Mouse (Mus musculus): Measurements from ENCODE around the gene Usf2. TPM values are rescaled to one million over a fixed set of nuclear protein-coding genes. Genes with fewer than 3 reads are reported as not detected.
A peak's percentile ranks its signal among the peaks of the same experiment; 100 is the strongest.

Usf2 gene
- total RNA-seq, 2 experiments from 2014 or later, result 145 to 193 TPM

DNA sequence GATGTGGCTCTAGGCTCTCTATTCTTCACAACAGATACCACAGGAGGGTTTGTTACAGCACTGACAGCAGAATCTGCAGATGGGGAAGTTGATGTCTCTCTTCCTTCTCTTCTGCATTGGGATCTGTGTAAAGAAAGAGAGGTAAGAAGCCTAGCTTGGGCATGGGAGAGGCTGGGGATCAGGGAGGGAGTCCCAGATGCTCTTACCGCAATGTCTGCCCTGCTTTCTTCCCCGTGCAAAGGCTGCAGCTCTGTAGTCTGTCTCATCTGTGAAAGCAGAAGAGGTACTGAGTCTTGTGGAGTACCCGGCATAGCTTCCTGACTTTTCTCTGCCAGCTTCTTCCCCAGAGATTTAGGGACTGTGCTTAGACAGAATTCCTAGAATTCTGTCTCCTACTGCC lies 34.1 kb downstream of the Usf2 start:
- peak; percentile 51 for ATAC-seq (ENCODE audit: poor library complexity, severe bottlenecking)

DNA sequence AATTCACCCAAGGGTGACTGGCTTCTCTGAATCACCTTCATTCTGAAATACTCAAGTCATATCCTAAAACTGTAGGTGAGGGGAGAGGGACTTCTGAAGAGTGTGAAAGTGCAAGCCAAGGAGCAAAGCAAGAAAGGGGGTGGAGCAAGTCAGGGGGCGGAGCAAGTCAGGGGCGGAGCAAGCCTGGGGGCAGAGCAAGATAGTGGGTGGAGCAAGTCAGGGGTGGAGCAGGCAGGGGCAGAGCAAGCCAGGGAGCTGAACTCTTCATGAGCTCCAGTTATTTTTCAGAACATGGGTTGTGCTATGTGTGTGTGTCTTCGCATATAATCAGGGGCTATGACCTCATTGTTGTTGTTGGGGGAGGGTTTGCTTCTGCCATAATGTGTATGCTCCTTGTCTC lies 36.4 kb downstream of the Usf2 start:
- peak; percentile 72 for ATAC-seq (ENCODE audit: poor library complexity, severe bottlenecking)

DNA sequence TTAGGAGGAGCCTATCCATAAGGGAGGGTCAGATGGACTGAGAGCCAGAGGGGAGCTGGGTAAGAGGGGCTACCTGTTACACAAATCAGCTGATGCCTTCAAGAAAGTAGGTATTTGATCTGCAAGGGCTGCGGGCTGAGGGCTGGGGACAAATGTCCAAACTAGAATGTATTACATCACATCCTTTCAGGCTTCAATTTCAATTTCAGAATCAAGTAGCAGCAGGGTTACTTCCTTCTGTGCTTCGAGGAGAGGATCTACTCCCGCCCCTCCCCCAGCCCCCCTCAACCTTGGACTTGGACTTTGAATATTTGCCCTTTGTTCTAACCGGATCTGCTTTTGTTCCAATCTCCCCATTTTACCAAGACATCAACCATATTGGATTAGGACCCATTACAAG lies 39.4 kb downstream of the Usf2 start:
- ATAC-seq (ENCODE audit: poor library complexity, severe bottlenecking), result peak; percentile 73

DNA sequence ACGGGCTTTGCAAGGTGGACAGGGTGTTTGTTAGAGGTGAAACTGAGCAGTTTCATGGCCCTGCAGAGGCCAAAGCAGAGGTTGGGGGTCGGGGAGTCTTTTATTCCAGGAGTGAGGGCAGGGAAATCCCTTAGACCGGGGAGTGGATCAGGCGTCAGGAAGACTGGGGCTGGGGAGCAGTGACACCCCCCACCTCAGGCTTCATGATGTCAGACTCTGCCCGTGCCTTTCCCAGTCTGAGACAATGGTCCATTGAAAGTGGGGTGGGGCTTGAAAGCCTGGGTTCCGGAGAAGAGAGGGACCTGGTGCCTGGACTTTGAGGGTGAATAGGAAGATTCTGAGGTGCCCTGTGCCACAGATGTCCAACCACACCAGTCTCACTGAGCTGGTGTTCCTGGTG lies 39.9 kb downstream of the Usf2 start:
- ATAC-seq (ENCODE audit: poor library complexity, severe bottlenecking), result no peak

DNA sequence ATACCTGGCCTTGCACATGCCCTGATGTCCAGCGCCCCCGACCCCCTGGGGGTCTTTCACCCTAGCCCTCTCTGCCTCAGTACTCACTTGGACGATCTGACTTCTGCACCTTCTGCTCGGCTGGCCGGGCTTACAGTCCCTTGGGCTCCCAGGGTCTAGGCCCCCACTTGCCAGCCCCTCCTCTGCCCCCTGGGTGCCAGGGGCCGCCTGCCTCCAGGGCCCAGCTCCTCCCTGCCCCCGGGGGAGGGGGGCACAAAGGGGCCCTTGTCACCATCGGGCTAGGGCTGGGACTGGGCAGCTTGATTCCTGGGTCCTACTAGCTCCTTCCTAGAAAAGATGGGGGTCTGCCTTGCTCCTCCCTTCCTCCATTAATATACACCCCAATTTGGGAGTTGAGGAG lies 41.9 kb downstream of the Usf2 start, which contains the start of gene Mag:
Gene Mag, minus strand, starts transcription at position 142 of the 400 bp plus-strand sequence.
- no peak for ATAC-seq (ENCODE audit: poor library complexity, severe bottlenecking)

DNA sequence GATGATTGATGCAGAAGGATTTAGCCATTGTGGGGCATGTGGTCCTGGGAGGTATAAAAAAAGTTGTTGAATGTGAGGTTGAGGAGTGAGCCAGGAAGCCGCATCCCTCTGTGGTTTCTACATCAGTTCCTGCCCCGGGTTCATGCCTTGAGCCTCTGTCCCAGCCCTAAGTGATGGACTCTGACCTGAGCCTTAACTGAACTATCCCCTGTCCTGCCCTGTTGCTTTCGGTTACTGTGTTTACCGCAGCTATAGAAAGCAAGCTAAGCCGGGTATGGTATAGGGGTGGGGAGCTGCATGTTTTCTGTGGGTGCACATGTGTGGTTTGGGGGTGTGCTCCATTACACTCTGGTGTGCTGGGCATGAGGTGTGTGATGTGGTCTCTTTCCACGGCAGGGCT lies 46.8 kb downstream of the Usf2 start:
- ATAC-seq (ENCODE audit: poor library complexity, severe bottlenecking), result peak; percentile 12; the same call in 1 of the 2 replicates

DNA sequence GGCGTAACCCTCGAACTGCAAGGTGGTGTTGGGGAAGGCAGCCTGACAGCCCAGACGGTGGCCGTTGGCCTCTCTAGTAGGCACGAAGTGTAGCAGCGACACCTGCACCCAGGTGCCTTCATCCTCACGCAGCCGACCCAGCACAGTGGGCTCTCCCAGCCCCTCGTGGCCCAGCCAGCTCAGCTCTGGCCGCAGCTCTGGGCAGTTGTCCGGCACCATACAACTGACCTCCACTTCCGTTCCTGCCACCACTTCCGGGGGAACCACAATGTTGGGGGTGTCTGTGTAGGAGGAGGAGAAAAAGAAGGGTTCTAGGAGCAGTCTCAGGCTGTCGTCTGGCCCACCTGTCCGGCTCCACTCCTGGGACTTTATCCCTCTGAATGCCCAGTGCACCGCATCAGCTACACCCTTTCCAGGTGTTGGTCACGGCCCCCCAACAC lies 47.6 kb downstream of the Usf2 start:
- ATAC-seq (ENCODE audit: poor library complexity, severe bottlenecking), result peak; percentile 73

DNA sequence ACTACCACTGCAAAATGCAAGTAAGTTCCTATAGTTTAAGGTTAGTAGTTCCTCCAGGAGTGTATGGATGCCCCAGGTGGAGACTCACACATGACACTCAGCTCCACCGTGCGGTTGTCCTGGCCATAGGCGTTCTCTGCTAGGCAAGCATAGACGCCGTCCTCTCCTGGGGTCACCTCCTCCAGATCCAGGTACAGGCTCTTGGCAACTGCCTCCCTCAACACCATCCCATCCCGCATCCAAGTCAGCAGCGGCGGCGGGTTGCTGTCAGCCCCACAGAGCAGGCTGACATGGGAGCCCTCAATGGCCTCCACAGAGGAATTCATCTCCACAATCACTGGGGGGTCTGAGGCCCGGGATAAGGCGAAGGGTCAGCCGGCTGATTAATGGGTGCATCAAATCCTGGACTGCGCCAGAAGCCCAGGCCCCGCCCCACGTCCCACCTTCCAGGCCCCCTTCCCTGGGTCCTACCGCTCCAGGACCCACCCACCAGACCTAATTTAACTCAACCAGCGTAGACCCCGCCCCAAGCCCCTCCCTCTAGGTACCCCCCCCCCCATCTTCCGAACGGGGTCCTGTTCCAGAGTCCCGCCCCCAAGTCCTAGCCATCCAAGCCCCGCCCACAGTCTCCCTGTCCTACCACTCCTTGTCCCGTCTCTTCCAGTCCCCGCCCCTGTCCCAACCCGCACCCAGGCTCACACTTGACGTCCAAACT lies 48.2 kb downstream of the Usf2 start:
- ATAC-seq (ENCODE audit: poor library complexity, severe bottlenecking), result peak; percentile 67

DNA sequence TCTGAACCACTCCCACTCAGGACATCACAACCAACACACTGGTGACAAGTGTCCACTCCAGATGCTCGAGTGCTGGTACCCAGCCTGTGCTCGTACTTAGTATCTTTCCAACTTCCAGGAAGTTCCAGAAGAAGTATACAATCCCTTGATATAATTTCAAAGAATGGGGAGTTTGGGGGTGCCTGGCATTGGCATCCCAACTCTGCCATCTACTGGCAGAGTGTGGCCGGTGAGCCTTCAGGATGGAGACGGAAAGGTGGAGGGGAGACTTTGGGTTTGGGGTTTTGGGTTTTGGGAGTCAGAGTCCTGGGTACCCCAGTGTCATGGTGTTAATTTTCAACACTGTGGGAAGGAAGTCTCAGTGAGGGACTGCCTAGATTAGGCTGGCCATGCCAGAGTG lies 52.6 kb downstream of the Usf2 start:
- no peak for ATAC-seq (ENCODE audit: poor library complexity, severe bottlenecking)

Other genes with a start within 250 kb of the Usf2 start
- gene Atp4a, start 244.6 kb downstream of the Usf2 start, total RNA-seq (2015), result 0.71 and 1.3 TPM in 2 replicates
- gene Atp4a, start 244.6 kb downstream of the Usf2 start, total RNA-seq (2017), result 0.04 TPM in 1 of 2 replicates, not detected in the other
- 86.7 and 96.5 TPM in 2 replicates for gene Tmem147, start 227.3 kb downstream of the Usf2 start, total RNA-seq (2015)
- 27.8 and 31.4 TPM in 2 replicates for gene Tmem147, start 227.3 kb downstream of the Usf2 start, total RNA-seq (2017)
- not detected in 2 replicates for gene Gapdhs, start 213.1 kb downstream of the Usf2 start, total RNA-seq (2015)
- gene Gapdhs, start 213.1 kb downstream of the Usf2 start, total RNA-seq (2017), result not detected in 2 replicates
- gene Sbsn, start 205.3 kb downstream of the Usf2 start, total RNA-seq (2015), result 0.22 and 3.2 TPM in 2 replicates
- 0.49 and 0.88 TPM in 2 replicates for gene Sbsn, start 205.3 kb downstream of the Usf2 start, total RNA-seq (2017)
- gene Dmkn, start 193.0 kb downstream of the Usf2 start, total RNA-seq (2015), result 15.1 and 17.1 TPM in 2 replicates
- gene Dmkn, start 193.0 kb downstream of the Usf2 start, total RNA-seq (2017), result 24.6 and 25.7 TPM in 2 replicates
- gene Krtdap, start 168.9 kb downstream of the Usf2 start, total RNA-seq (2015), result not detected in 2 replicates
- not detected in 2 replicates for gene Krtdap, start 168.9 kb downstream of the Usf2 start, total RNA-seq (2017)
- 3.4 and 4.0 TPM in 2 replicates for gene Ffar2, start 133.0 kb downstream of the Usf2 start, total RNA-seq (2015)
- 12.2 and 15.3 TPM in 2 replicates for gene Ffar2, start 133.0 kb downstream of the Usf2 start, total RNA-seq (2017)
- gene Ffar3, start 100.6 kb downstream of the Usf2 start, total RNA-seq (2015), result not detected in 2 replicates
- gene Ffar3, start 100.6 kb downstream of the Usf2 start, total RNA-seq (2017), result not detected in 2 replicates
- 0.09 TPM in 1 of 2 replicates, not detected in the other for gene Ffar1, start 95.2 kb downstream of the Usf2 start, total RNA-seq (2015)
- gene Ffar1, start 95.2 kb downstream of the Usf2 start, total RNA-seq (2017), result 0.07 TPM in 1 of 2 replicates, not detected in the other
- 1.9 and 2.7 TPM in 2 replicates for gene Cd22, start 76.5 kb downstream of the Usf2 start, total RNA-seq (2015)
- gene Cd22, start 76.5 kb downstream of the Usf2 start, total RNA-seq (2017), result 10.5 and 10.8 TPM in 2 replicates
- 0.87 and 0.89 TPM in 2 replicates for gene Mag, start 41.9 kb downstream of the Usf2 start, total RNA-seq (2015)
- gene Mag, start 41.9 kb downstream of the Usf2 start, total RNA-seq (2017), result 0.95 and 1.1 TPM in 2 replicates
- gene Hamp2, start 32.1 kb downstream of the Usf2 start, total RNA-seq (2015), result not detected in 2 replicates
- gene Hamp2, start 32.1 kb downstream of the Usf2 start, total RNA-seq (2017), result not detected in 2 replicates
- gene Hamp, start 12.8 kb downstream of the Usf2 start, total RNA-seq (2015), result 0.60 TPM in 1 of 2 replicates, not detected in the other
- gene Hamp, start 12.8 kb downstream of the Usf2 start, total RNA-seq (2017), result not detected in 2 replicates
- gene Lsr, start 16.7 kb upstream of the Usf2 start, total RNA-seq (2015), result 4.3 and 7.3 TPM in 2 replicates
- 4.7 and 6.1 TPM in 2 replicates for gene Lsr, start 16.7 kb upstream of the Usf2 start, total RNA-seq (2017)
- gene Fam187b, start 17.0 kb upstream of the Usf2 start, total RNA-seq (2015), result 1.4 and 1.9 TPM in 2 replicates
- gene Fam187b, start 17.0 kb upstream of the Usf2 start, total RNA-seq (2017), result 0.51 and 0.77 TPM in 2 replicates
- 1,077 and 1,092 TPM in 2 replicates for gene Fxyd5, start 85.7 kb upstream of the Usf2 start, total RNA-seq (2015)
- 807 and 874 TPM in 2 replicates for gene Fxyd5, start 85.7 kb upstream of the Usf2 start, total RNA-seq (2017)
- not detected in 2 replicates for gene Fxyd7, start 94.7 kb upstream of the Usf2 start, total RNA-seq (2015)
- 0.51 TPM in 1 of 2 replicates, not detected in the other for gene Fxyd7, start 94.7 kb upstream of the Usf2 start, total RNA-seq (2017)
- gene Fxyd1, start 100.4 kb upstream of the Usf2 start, total RNA-seq (2015), result 0.46 TPM in 1 of 2 replicates, not detected in the other
- not detected in 2 replicates for gene Fxyd1, start 100.4 kb upstream of the Usf2 start, total RNA-seq (2017)
- gene Lgi4, start 102.5 kb upstream of the Usf2 start, total RNA-seq (2015), result 0.13 TPM in 1 of 2 replicates, not detected in the other
- gene Lgi4, start 102.5 kb upstream of the Usf2 start, total RNA-seq (2017), result 0.07 TPM in 1 of 2 replicates, not detected in the other
- gene Fxyd3, start 119.9 kb upstream of the Usf2 start, total RNA-seq (2015), result not detected in 2 replicates
- not detected in 2 replicates for gene Fxyd3, start 119.9 kb upstream of the Usf2 start, total RNA-seq (2017)
- gene Hpn, start 158.5 kb upstream of the Usf2 start, total RNA-seq (2015), result 1.5 and 2.1 TPM in 2 replicates
- 0.33 and 1.7 TPM in 2 replicates for gene Hpn, start 158.5 kb upstream of the Usf2 start, total RNA-seq (2017)
- gene Scn1b, start 170.2 kb upstream of the Usf2 start, total RNA-seq (2015), result 0.52 TPM in 1 of 2 replicates, not detected in the other
- gene Scn1b, start 170.2 kb upstream of the Usf2 start, total RNA-seq (2017), result 0.28 and 0.59 TPM in 2 replicates
- 74.2 and 76.0 TPM in 2 replicates for gene Gramd1a, start 199.1 kb upstream of the Usf2 start, total RNA-seq (2015)
- 34.1 and 35.3 TPM in 2 replicates for gene Gramd1a, start 199.1 kb upstream of the Usf2 start, total RNA-seq (2017)

Measured in megakaryocyte, adult 5-6 weeks (primary cell).